ENCODE assay signal across 17 mouse cellular contexts in the genomic region with DNA sequence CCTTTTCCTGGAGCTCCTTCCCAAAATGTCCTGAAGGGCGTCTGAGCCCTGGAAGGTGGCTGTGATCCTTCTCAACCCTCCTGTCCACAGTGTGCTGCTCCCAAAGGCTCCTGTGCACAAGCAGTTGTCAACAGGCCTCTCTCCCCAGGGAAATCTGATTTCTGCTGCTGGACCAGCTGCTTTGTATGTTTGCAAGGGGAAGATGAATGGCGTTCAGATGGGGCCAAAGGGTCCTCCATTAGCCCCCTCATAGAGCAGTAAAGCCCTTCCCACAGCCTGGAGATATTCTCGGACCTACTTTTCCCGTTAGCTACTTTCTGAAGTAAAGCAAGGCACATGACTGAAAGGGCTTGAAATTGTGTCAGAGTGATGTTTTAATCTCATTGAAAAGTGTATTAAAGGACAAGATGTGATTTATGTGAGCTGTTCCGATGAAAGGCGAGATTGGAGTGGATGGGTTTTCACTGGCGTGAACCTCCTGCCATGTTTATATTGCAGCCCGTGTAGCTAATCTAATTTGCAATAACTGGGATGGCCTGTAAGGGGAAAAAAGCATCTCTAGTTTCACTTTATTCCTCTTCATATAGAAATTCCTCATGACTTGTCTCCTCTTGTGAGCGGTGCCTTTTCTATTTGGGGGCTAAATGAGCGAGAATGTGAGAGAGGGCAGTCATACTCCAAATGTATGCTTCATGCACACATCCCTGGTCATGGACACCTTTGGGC. TPM values are rescaled to one million over a fixed set of nuclear protein-coding genes. Genes with fewer than 3 reads are reported as not detected.
DNase-seq lines count a peak whose midpoint lies in the region; ATAC-seq lines count a peak whose summit lies in the region.
"Had no signal": no experiment of that assay in that cellular context is flagged by ENCODE, and none has a peak within 500 bp of the region (broad histone marks: within the 10 kb centered on the region; RNA-seq: fewer than 3 reads in every experiment).

No protein-coding gene starts in this region.

- WGBS in forebrain, embryonic 10.5 days = 7% methylated on average over 10 of the region's 10 CpGs
- WGBS in hindbrain, embryonic 12.5 days = 9% methylated on average over 10 of the region's 10 CpGs
- WGBS in midbrain, embryonic 12.5 days = 9% methylated on average over 10 of the region's 10 CpGs

- no peak overlapping the region for H3K4me3 ChIP-seq in forebrain, embryonic 10.5 days
- H3K4me3 ChIP-seq in hindbrain, embryonic 12.5 days = peak overlapping the region; percentile 10; the same call in 1 of the 2 replicates
- no peak overlapping the region for H3K4me3 ChIP-seq in midbrain, embryonic 12.5 days
- H3K4me3 ChIP-seq: intestine, embryonic 15.5 days; liver, embryonic 13.5 days had no signal

- no peaks in the 10 kb centered on the region for H3K9me3 ChIP-seq in forebrain, embryonic 10.5 days
- no peaks in the 10 kb centered on the region for H3K9me3 ChIP-seq in hindbrain, embryonic 12.5 days (replicated peaks)
- no peaks in the 10 kb centered on the region for H3K9me3 ChIP-seq in midbrain, embryonic 12.5 days
- H3K9me3 ChIP-seq: intestine, embryonic 15.5 days; liver, embryonic 13.5 days had no signal

- peak; percentile 66 for DNase-seq in heart, adult 11 months
- no peak for DNase-seq in heart, adult 18-20 months
- peak; percentile 41 for DNase-seq in forebrain, embryonic 10.5 days (ENCODE audit: extremely low spot score, low spot score)
- no peak for DNase-seq in adrenal gland, postnatal 14 days
- DNase-seq in layer of hippocampus, adult 18-20 months (ENCODE audit: low spot score in 2 of 2) = no peak
- DNase-seq: adrenal gland, postnatal 36 days; cerebellum, postnatal 36 days; heart, postnatal 10 days; kidney, postnatal 14 days; liver, embryonic 13.5 days had no signal

- H3K27me3 ChIP-seq in forebrain, embryonic 10.5 days (ENCODE audit: poor library complexity, severe bottlenecking) = peaks cover 100% of the 10 kb centered on the region
- peaks cover 86% of the 10 kb centered on the region for H3K27me3 ChIP-seq in hindbrain, embryonic 12.5 days
- peaks cover 87% of the 10 kb centered on the region for H3K27me3 ChIP-seq in midbrain, embryonic 12.5 days

- H3K4me1 ChIP-seq in forebrain, embryonic 10.5 days = peaks cover 96% of the 10 kb centered on the region
- peaks cover 49% of the 10 kb centered on the region for H3K4me1 ChIP-seq in hindbrain, embryonic 12.5 days
- H3K4me1 ChIP-seq in midbrain, embryonic 12.5 days = peaks cover 69% of the 10 kb centered on the region

- H3K9ac ChIP-seq in hindbrain, embryonic 12.5 days = no peak overlapping the region
- H3K9ac ChIP-seq in midbrain, embryonic 12.5 days (replicated peaks) = no peak overlapping the region
- H3K9ac ChIP-seq: intestine, embryonic 15.5 days; liver, embryonic 13.5 days had no signal

- H3K36me3 ChIP-seq in forebrain, embryonic 10.5 days (replicated peaks) = no peaks in the 10 kb centered on the region
- H3K36me3 ChIP-seq in hindbrain, embryonic 12.5 days = no peaks in the 10 kb centered on the region
- H3K36me3 ChIP-seq in midbrain, embryonic 12.5 days = no peaks in the 10 kb centered on the region
- H3K36me3 ChIP-seq: intestine, embryonic 15.5 days; liver, embryonic 13.5 days had no signal

- H3K27ac ChIP-seq in forebrain, embryonic 10.5 days = no peak overlapping the region
- H3K27ac ChIP-seq in hindbrain, embryonic 12.5 days = peak overlapping the region; percentile 44; the same call in 1 of the 2 replicates
- no peak overlapping the region for H3K27ac ChIP-seq in midbrain, embryonic 12.5 days (replicated peaks)
- H3K27ac ChIP-seq: intestine, embryonic 15.5 days; liver, embryonic 13.5 days had no signal

- 0 out of 2 replicates have a peak overlapping the region, but pooled peaks have one; percentile 63 for H3K4me2 ChIP-seq in hindbrain, embryonic 12.5 days (replicated peaks)
- 0 out of 2 replicates have a peak overlapping the region, but pooled peaks have one; percentile 2 for H3K4me2 ChIP-seq in midbrain, embryonic 12.5 days (replicated peaks)
- H3K4me2 ChIP-seq: intestine, embryonic 15.5 days; liver, embryonic 13.5 days had no signal

- no peak for ATAC-seq in hindbrain, embryonic 12.5 days (ENCODE audit: low FRiP score)
- no peak for ATAC-seq in midbrain, embryonic 12.5 days (ENCODE audit: low FRiP score, low read depth)
- ATAC-seq in granulocyte monocyte progenitor cell, adult 5-6 weeks (replicated peaks; ENCODE audit: poor library complexity, severe bottlenecking) = no peak
- ATAC-seq: intestine, embryonic 15.5 days had no signal

RNA-seq across cellular contexts. Expression of gene Sox1, which starts 6.5 kb away (rescaled TPM):
- not detected for total RNA-seq in heart, adult 18-20 months (2021)
- polyA plus RNA-seq in forebrain, embryonic 10.5 days (2016; fragmentation: Nextera tagmentation; extraction: Ambion mirVana) = 4.2 and 4.3 TPM in 2 replicates
- 2.9 and 3.5 TPM in 2 replicates for polyA plus RNA-seq in hindbrain, embryonic 12.5 days (2016; fragmentation: Nextera tagmentation; extraction: Ambion mirVana)
- polyA plus RNA-seq in midbrain, embryonic 12.5 days (2016; fragmentation: Nextera tagmentation; extraction: Ambion mirVana) = 6.5 and 8.4 TPM in 2 replicates
- total RNA-seq in adrenal gland, postnatal 14 days (2021) = not detected in 2 replicates
- not detected in 2 replicates for total RNA-seq in granulocyte monocyte progenitor cell, adult 5-6 weeks (2014; fragmentation: Nextera tagmentation)
- total RNA-seq in granulocyte monocyte progenitor cell, adult 5-6 weeks (2017) = not detected in 2 replicates
- 10 to 100 TPM in 1 of 2 experiments, 1 to 10 TPM in 1; 9.6 to 11.3 TPM for total RNA-seq in layer of hippocampus, adult 18-20 months (2021)
- total RNA-seq: adrenal gland, postnatal 36 days; heart, postnatal 10 days; megakaryocyte, adult 5-6 weeks had no signal
- polyA plus RNA-seq: intestine, embryonic 15.5 days; liver, embryonic 13.5 days; lung, embryonic 16.5 days; urinary bladder, adult 2 months had no signal

Comparison
In these comparisons a context has a peak if more than half of its experiments do, and no peak if none do; other contexts are left out.
1. DNase-seq: peak in heart, adult 11 months (single experiment) and forebrain, embryonic 10.5 days (single experiment); none in heart, adult 18-20 months (0 of 2), adrenal gland, postnatal 14 days (single experiment) and layer of hippocampus, adult 18-20 months (0 of 2).
2. RNA of gene Sox1, which starts 6.5 kb away (total RNA-seq): 9.6 to 11.3 TPM in layer of hippocampus, adult 18-20 months; not detected in heart, adult 18-20 months, not detected in adrenal gland, postnatal 14 days and not detected in granulocyte monocyte progenitor cell, adult 5-6 weeks; every median in the first group is over 10 times any median in the second.